Mouse (Mus musculus): ENCODE results near the gene Col17a1. TPM values are rescaled to one million over a fixed set of nuclear protein-coding genes. Genes with fewer than 3 reads are reported as not detected.

Gene Col17a1
- polyA plus RNA-seq, 1 experiment from 2014 or later: 0.03 TPM

DNA sequence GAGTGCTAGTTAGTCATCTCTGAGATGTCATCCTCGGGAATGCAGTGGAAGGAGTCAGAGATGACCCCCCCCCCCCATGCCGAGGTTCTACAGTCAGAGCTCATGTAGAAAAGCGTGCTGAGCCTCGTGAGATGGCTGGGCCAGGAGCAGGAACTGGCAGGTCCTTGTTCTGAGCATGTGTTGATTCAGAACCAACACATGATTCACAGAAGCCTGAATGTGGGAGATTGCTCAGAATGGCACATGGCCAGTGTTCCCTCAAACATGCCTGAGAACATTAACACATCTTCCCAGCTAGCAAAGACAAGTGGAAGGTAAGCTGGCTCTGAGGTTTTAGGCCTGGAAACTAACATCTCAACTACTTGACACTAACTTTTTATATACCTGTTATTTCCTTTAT, 18.5 kb upstream of the Col17a1 start:
- H3K27me3 ChIP-seq: peaks cover 39% of the 10 kb centered on the region
- DNase-seq (ENCODE audit: low read depth, low spot score): no peak

DNA sequence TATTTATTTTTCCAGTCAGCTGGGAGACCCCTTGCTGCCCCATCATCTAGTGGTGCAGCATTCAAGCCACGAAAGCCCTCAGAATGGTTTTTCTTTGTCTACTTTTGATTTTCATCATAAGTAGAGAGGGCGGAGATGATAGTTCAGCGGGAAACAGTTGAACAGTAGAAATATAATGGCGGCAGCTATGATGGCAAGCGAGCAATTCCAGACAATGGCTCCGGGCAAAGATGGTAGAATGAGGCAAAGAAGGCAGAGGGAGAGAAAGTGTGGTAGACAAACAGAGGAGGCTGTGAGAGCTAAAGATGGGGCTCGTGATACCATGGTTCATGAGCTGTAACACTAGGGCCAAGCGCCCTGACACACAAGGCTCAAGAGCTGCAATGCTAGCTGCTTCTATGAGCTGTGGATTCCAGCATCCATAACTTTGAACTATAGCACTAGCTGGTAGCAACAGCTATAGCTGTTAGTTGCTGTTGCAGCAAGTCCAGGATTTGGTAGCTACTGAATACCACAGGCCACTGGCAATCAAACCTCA, 13.9 kb upstream of the Col17a1 start:
- no peak for TF ChIP-seq CTCF (IDR thresholded peaks at IDR 0.05)
- ChIA-PET POLR2A (no interaction called here), CTCF (interaction anchor here (1.4 kb wide), 1 partner anchor 16 kb away, joined by 3 read pairs; no protein-coding TSS in a partner anchor)
- no peak for ATAC-seq
- no peak for DNase-seq (ENCODE audit: low read depth, low spot score)
- in situ Hi-C loops (cut with MboI; ENCODE audit: low pct_unique_long_range_greater_than_20kb): no loop called here
- H3K27me3 ChIP-seq: peaks cover 35% of the 10 kb centered on the region

More for the DNA sequence above, 18.5 kb upstream of the Col17a1 start:
- ATAC-seq: no peak
- in situ Hi-C loops (cut with MboI; ENCODE audit: low pct_unique_long_range_greater_than_20kb): no loop called here
- POLR2A ChIA-PET: interaction anchor here (0.6 to 0.8 kb wide), 2 partner anchors 15 to 321 kb away, joined by 3 to 5 read pairs; no protein-coding TSS in a partner anchor
- CTCF ChIA-PET: interaction anchor here (1.2 to 1.5 kb wide), 2 partner anchors 9 to 10 kb away, joined by 4 read pairs; no protein-coding TSS in a partner anchor
- no peak for TF ChIP-seq CTCF (IDR thresholded peaks at IDR 0.05)

DNA sequence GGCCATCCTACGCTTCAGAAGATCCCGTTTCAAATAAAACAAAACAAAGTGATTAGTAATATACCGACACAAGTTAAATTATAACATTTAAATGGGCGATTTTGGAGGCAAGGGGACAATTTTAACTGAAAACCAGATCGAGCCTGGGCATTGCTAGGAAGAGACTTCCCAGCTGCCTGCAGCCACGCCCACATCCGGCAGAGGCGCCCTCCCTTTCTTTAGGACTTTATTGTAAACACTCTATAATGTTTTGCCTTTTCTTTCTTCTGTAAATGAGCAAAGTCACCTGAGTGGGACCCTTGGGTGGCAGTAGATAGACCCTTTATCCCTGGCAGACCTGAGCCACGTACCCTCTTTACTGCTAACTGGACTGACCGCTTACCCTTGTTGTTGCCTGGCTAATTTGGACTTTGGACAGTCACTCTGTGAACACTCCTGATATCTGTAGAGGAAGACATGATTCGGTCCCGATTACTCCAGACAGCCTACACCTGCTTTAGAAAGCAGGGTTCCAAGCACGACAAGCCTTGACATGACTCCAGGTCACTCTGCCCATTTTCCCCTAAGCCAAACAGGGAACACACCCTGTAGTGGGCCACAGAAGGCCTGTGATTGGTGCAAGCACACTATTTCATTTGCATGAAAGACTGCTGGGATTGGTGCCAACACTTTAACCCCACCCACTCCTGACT, 13.3 kb upstream of the Col17a1 start:
- peaks cover 29% of the 10 kb centered on the region for H3K27me3 ChIP-seq
- DNase-seq (ENCODE audit: low read depth, low spot score) (no peak), ATAC-seq (no peak)
- no peak for TF ChIP-seq CTCF (IDR thresholded peaks at IDR 0.05)
- ChIA-PET POLR2A (no interaction called here), CTCF (no interaction called here)
- in situ Hi-C loops (cut with MboI; ENCODE audit: low pct_unique_long_range_greater_than_20kb): no loop called here

DNA sequence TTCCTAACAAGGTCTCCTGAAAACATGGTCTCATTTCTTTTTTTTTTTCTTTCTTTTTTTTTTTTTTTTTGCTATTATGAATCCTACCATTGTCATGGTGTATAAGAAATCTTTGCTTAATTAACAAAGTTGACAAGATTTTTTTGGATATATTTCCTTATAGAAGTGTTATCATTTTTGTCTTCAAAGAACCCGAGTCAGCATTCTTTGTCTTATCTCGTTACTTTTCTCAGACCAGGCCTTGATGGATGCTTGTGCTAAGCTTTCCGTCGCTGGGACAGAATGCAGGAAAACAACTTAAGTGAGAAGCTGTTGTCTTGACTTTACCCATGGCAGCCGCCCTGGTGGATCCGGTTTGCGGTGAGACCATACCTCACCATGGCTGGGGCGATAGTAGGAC, 8.6 kb upstream of the Col17a1 start:
- in situ Hi-C loops (cut with MboI; ENCODE audit: low pct_unique_long_range_greater_than_20kb): no loop called here
- ATAC-seq (no peak), DNase-seq (ENCODE audit: low read depth, low spot score) (no peak)
- ChIA-PET CTCF (interaction anchor here (0.8 to 1.0 kb wide), 2 partner anchors 11 to 14 kb away, joined by 4 read pairs; no protein-coding TSS in a partner anchor), POLR2A (no interaction called here)
- no peak for TF ChIP-seq CTCF (IDR thresholded peaks at IDR 0.05)
- H3K27me3 ChIP-seq: peaks cover 5% of the 10 kb centered on the region

DNA sequence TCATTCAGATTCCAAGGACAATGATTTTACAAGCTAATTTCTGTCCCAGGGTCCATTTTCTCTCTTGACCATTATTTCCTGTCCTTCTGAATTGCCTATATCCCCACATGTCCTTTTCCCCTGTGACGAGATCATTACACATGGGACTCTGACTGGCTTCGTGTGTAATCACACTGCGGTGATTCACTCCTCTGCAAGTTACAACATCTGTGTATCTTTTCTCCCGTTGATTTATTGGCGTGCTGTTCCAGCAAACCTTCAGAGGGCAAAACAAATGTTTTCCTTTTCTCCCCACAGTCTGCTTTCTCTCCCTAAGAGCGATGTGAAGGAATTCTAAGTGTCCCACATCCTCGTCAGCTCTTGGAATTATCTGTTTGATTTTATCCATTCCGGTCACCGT, 7.8 kb upstream of the Col17a1 start:
- TF ChIP-seq CTCF (IDR thresholded peaks at IDR 0.05): no peak
- ChIA-PET CTCF (no interaction called here), POLR2A (no interaction called here)
- no peak for DNase-seq (ENCODE audit: low read depth, low spot score)
- ATAC-seq: no peak
- peaks cover under 1% of the 10 kb centered on the region for H3K27me3 ChIP-seq
- in situ Hi-C loops (cut with MboI; ENCODE audit: low pct_unique_long_range_greater_than_20kb): no loop called here

DNA sequence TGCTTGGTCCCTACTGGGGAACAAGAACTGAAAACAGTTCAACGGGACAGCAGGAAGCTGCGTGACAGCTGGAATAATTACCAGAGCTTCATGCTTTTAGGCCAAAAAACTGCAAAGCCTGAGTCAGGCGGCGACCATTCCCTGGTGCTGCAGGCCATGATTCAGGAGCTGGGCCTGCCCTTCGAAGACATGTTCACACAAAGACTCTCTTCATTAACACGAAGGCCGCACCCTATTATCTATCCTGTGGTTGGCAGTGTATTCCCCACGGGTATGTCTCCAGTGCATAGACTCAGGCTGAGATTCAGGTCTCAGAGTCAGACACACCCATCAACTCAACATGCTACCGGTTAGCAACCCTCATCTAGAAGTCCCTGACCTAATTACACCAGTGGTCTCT, 6.4 kb upstream of the Col17a1 start:
- TF ChIP-seq CTCF (IDR thresholded peaks at IDR 0.05): no peak
- POLR2A ChIA-PET: no interaction called here
- in situ Hi-C loops (cut with MboI; ENCODE audit: low pct_unique_long_range_greater_than_20kb): no loop called here
- ATAC-seq (no peak), DNase-seq (ENCODE audit: low read depth, low spot score) (no peak)
- CTCF ChIA-PET: no interaction called here
- no peaks in the 10 kb centered on the region for H3K27me3 ChIP-seq

DNA sequence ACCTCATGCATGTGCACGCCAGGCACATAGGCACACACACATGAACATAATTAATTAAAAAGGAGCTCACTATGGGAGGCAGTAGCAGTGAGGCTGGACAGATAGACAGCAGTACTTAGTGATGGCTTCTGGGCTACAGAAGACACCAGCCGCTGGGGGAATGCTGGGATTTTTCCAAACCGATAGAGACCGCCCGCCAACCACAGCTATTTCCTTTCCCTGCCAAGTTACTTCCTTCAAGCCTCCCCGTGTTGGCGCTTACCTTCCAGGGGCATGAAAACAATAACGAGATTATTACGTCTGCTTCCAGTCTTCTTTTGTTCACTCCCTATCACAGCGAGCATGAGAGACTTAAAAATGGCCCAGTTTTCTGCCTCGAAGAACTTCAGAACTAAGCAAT, 5.2 kb upstream of the Col17a1 start:
- CTCF ChIA-PET: interaction anchor here (0.8 kb wide), 1 partner anchor 25 kb away, joined by 3 read pairs; no protein-coding TSS in a partner anchor
- in situ Hi-C loops (cut with MboI; ENCODE audit: low pct_unique_long_range_greater_than_20kb): no loop called here
- TF ChIP-seq CTCF (IDR thresholded peaks at IDR 0.05): no peak
- ATAC-seq (no peak), DNase-seq (ENCODE audit: low read depth, low spot score) (no peak)
- POLR2A ChIA-PET: no interaction called here
- H3K27me3 ChIP-seq: no peaks in the 10 kb centered on the region

DNA sequence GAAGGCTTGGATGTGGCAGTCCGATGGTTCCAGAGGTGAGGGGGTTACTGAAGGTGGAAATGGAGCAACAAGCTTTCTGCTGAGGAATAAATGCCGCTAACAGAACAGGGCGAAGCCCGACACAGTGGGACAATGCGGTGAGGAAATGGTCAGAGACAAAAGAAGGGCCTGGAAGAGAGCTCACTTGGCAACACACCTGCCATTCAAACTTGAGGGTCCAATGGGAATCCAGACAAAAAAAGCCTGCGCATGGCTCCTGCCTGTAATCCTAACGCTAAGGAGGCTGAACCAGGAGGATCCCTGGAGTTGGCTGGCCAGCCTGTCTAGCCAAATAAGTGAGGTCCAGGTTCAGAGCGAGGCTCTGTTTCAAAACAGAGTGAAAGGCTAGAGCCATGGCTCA, 4.5 kb upstream of the Col17a1 start:
- ATAC-seq (no peak), DNase-seq (ENCODE audit: low read depth, low spot score) (no peak)
- CTCF ChIA-PET: no interaction called here
- peaks cover 5% of the 10 kb centered on the region for H3K27me3 ChIP-seq
- TF ChIP-seq CTCF (IDR thresholded peaks at IDR 0.05): no peak
- in situ Hi-C loops (cut with MboI; ENCODE audit: low pct_unique_long_range_greater_than_20kb): no loop called here
- POLR2A ChIA-PET: no interaction called here

DNA sequence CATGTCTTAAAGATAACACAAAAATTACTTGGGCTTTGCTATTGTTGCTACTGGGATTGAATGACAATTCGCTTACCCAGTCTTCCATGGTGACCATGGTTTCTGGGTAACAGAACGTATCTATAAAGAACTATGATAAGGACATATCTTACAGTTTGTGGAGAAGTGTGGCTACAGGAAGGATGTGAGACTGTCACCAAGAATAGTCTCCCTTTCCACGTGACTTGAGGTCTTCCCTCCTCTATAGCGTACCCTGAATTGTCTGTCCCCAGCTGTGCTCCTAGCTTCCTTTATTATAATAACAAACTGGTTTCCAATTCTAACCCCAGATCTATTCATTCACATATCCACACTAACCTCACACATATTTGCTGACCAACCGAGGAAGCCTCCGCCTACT, 3.8 kb upstream of the Col17a1 start:
- CTCF ChIA-PET: no interaction called here
- POLR2A ChIA-PET: no interaction called here
- in situ Hi-C loops (cut with MboI; ENCODE audit: low pct_unique_long_range_greater_than_20kb): no loop called here

DNA sequence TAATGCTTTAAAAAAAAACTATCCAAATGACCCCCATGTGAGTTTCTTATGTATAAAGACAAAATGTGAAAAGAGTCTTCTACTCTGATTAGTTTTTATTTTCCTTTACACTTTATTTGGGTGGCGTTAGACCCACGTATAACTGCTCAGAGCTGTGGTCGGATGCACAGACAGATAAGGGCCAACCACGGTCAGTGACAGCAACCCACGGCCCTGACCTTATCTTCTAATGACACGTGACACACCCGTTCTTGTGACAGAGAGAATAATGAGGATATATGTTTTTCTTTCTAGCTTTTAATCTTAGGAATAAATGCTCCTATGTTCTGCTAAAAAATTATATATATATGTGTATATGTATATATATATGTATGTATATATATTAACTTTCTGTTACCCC, 2.3 kb downstream of the Col17a1 start:
- ATAC-seq (no peak), DNase-seq (ENCODE audit: low read depth, low spot score) (no peak)
- in situ Hi-C loops (cut with MboI; ENCODE audit: low pct_unique_long_range_greater_than_20kb): no loop called here
- CTCF ChIA-PET: no interaction called here
- POLR2A ChIA-PET: interaction anchor here (1.0 kb wide), 1 partner anchor 41 kb away, joined by 3 read pairs; no protein-coding TSS in a partner anchor
- peaks cover 26% of the 10 kb centered on the region for H3K27me3 ChIP-seq
- TF ChIP-seq CTCF (IDR thresholded peaks at IDR 0.05): no peak

More for the DNA sequence above, 3.8 kb upstream of the Col17a1 start:
- DNase-seq (ENCODE audit: low read depth, low spot score): no peak
- peaks cover 8% of the 10 kb centered on the region for H3K27me3 ChIP-seq
- TF ChIP-seq CTCF (IDR thresholded peaks at IDR 0.05): no peak
- ATAC-seq: no peak

DNA sequence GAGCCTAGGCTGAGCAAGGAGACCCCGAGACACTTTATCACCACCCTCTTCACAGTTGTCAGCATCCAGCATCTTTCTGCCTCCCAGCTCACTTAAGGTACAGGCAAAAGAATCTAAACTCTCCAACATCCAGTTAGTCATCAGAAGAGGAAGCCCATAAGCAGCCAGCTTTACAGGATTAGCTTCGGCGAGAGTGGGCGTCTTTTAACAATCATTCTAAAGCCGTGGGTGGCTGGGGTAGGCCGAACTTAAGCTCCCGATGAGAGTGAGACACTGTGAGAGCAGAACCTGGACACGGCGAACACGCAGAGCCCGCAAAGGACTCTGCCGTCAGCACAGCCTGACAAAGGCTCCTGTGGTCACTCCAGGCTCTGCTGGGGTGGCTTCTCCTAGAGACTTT, 13.2 kb downstream of the Col17a1 start:
- in situ Hi-C loops (cut with MboI; ENCODE audit: low pct_unique_long_range_greater_than_20kb): no loop called here
- no peak for TF ChIP-seq CTCF (IDR thresholded peaks at IDR 0.05)
- H3K27me3 ChIP-seq: peaks cover 20% of the 10 kb centered on the region
- ChIA-PET POLR2A (no interaction called here), CTCF (no interaction called here)
- no peak for ATAC-seq
- no peak for DNase-seq (ENCODE audit: low read depth, low spot score)

All from Patski (cell line).